Mouse (Mus musculus) adrenal gland, postnatal 36 days (tissue): ENCODE results near the gene Pttg1ip. TPM values are rescaled to one million over a fixed set of nuclear protein-coding genes. Genes with fewer than 3 reads are reported as not detected.
A peak's percentile ranks its signal among the peaks of the same experiment; 100 is the strongest.

Source experiments
- DNase-seq, 2 experiments: peaks; one replicate each; pipeline ENCODE4 v3.0.0; 2021; ENCODE audit warnings: mixed read lengths in 1 of 2
- total RNA-seq, 2 experiments: library from RNA; stranded (reverse); gene quantifications; 2 replicates each; pipeline ENCODE4 v1.2.3; 2021

The Pttg1ip gene
- total RNA-seq, 2 experiments from 2014 or later: 197 to 219 TPM

DNA sequence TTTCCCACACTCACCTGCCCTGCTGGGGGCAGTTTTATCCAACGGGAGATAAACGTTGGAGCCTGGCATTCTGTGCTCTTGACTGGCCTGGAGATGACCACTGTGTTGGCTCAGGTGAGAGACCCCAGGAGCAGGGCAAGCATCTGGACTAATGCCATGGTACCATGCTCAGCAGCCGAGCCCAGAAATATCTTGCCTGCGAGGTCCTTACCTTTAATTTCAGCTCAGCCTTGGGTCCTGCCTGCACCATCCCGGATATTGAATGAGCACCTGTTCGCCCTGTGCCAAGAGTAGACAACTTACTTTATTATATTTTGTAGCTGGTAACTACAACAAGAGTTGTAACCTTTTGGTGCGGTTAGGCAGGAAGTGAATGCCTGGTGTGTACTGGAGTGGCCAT is 25.3 kb downstream of the Pttg1ip start:
- no peak for DNase-seq

DNA sequence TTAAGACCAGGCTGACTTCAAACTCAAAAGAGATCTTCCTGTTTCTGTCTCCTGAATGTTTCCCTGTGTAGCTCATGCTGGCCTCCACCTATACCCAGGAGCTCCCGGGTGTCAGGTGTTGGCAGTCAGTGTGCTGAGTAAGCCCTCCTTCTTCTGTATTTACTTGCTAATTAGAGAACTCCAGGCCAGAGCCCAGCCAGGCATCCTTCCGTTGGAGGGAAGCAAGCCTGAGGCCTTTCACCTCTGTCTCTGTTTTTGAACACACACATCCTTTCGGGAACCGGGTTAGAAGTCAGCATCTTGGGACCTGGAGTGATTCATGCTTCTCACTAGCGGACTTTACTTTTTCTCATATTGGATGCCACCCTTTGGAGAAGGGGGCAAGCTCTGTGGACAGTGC is 25.9 kb downstream of the Pttg1ip start:
- DNase-seq: peak in 1 of 2 experiments; percentile 20

DNA sequence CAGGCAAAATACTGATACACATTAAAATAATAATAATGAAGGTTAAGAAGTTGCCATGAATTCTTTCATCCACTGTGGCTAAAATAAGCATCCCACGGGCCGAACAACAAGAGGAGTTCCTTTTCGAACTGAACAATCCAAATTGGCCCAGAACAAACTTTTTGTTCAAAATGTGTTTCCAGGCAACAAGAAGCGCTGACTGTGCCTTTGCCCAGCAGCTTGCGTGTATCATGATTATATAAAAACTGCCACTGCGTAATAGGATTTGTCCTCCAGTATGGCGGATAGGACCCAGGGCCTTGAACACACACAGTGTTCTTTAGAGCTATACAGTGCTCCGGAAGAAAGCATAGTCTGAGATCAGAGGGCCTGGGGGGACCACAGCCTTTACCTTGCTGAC is 27.1 kb downstream of the Pttg1ip start:
- no peak for DNase-seq

DNA sequence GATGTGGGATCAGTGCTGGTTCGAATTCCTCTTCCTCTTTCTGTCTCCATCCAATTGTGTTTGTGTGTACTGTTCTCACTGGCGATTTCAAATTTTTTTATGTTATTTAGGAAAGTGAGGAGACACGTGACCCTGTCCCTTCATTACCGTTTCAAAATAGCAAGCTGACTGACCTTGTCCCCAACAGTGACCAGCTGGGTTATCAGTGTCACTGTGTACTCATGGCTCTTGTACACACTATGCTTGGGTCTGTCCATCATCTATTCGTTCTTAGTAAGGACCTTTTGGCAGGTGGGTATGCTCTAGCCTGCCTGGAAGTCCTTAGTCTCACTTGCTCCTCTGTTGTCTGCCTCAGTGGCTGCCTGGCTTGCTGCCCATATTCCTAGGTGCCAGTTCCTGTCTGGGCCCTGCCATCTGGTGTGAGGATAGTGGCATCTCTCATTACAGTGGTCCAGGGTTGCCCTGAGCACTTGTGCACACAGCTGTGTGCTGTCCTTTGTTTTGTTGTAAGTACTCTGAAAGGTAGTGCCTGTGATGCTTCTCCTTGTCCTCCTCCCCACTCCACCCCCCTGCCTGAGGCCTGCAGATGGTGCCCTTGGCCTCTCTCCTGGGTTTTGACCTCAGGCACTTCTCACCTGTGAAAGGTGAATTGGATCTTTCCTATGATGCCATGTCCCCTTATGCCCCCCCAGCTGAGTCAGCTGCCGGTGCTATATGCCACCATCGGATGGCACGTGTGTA is 28.9 kb downstream of the Pttg1ip start:
- no peak for DNase-seq

DNA sequence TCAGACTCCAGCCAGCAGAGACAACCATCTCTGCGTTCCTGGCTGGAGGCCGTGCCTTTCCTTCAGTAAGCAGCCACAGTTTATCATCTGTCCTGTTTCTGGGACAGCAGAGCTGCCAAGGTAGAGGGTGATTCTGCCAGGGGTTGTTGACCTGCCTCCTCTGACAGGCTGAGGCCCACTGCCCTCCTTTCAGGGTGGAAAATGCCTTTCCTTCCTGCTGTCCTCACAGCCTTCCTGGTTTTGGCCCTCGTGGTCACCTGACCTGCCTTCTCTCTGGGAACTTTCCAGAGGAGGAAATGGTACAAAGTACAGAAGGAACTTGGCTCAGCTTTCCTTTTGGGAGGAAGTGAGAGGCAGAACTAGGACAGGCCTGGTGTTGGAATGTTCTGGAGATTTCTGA is 31.9 kb downstream of the Pttg1ip start:
- peak; percentile 51 to 68 for DNase-seq

DNA sequence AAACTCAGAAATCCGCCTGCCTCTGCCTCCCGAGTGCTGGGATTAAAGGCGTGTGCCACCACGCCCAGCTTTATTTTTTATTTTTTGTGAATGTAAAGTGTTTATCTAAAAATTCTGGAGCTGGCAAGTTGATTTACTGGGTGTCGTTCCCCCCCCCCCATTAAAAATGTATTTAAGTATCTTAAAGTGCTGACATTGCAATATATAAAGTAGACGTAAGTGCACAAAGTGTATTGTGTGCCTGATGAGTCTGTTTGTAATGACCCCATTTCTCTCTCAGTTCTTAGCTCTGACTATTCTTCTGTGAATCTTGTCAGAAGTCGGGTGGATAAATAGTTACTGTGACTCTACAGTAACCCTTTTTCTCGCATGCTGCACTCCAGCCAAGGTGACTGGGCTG is 34.1 kb downstream of the Pttg1ip start:
- no peak for DNase-seq

DNA sequence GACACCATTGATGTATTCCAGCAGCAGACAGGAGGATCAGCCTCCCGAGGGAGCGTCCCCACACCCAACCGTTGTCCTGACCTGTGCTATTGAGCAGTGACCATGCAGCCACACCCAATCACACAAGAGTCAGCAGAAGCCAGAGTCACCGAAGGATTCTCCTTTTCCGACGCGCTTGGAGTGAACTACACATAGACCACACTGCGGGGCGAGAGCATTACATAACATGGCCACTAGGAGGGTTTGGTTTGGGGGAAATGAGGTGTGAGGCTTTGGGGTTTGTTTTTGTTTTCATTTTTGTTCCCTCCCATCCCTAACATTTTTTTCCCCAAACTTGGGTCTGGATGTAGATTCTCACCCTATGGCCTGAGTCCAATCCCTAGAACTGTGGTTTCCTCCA is 34.6 kb downstream of the Pttg1ip start:
- no peak for DNase-seq

DNA sequence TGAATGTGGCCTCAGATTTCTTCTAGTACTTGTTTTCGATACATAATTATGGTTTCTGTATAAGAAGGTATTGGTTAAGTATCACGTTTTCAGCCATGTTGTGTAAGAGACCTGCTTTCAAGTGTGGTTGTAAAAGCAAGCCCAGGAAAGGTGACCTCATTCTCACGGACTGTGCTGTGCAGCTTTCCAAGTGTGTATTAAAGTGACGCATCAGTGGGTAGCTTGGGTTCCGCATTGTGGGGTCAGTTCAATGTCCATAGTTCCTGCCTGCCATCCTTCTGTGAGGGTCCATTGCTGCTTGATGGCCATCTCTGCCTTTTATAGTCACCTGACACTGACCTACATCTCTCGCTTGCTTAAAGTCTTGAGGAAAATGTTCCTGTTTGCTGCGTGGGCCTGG is 35.4 kb downstream of the Pttg1ip start:
- DNase-seq: no peak

DNA sequence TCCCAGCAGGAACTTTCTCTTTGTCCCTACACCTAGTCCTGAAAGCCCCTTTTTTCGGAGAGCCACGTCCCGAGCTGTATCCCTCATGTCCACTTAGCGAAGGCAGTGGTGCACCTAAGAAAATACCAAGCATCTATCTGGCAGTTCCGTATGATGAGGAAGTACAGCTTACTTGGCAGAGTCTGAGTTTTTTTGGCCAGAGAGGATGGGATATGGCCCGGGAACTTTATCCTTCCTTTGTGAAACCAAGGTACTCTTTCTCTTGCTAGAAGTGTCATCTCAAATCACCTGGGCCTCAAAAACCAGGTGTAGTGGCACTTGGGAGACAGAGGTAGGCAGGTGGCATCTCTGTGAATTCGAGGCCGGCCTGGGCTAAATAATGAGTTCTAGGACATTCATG is 40.0 kb downstream of the Pttg1ip start:
- no peak for DNase-seq

DNA sequence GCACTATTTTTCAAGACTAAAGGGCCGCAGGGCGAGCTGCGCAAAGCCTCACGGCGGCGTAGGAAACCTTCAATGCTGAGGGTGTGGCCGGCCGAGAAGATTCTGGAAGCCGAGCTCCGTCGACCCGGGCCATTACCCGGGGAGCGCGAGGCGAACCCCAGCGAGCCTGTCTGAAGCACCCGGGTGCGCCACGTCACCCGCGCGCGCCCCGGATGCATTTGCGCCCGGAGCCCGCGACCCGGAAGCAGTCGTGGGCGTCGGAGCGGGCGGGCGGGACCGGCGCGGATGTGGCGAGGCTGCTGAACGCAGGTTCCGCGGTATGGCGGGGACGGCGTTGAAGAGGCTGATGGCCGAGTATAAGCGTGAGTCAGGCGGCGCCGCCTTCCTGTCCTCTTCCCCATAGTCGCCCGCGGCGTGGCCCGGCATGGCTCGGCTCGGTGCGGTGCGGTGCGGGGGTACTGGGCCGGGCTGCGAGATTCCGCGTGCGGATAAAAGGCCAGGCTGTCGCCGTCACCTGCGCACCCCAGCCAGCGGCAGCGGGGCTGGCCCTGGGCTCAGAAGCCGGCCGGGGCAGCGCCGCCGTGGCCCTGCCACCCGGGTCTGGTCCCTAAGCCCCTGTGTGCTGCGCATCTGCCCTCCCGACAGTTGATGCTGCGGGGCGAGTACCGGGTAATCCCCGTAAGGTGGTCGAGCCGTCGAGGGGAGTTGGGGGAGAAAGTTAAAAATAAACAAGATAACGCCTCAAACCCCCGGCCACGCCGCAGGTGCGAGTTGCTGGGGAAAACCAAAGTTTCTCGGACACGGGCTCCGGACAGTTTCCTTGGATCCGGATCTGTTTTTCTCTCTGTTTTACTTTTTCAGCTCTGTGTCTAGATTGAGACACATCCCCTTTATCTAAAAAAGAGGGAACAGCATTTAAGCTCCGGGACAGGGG is 40.8 kb downstream of the Pttg1ip start, which contains the start of gene Ube2g2:
TSS of gene Ube2g2 (plus strand) at position 221 of the 934 bp plus-strand sequence.
- DNase-seq: peak; percentile 94 to 97

DNA sequence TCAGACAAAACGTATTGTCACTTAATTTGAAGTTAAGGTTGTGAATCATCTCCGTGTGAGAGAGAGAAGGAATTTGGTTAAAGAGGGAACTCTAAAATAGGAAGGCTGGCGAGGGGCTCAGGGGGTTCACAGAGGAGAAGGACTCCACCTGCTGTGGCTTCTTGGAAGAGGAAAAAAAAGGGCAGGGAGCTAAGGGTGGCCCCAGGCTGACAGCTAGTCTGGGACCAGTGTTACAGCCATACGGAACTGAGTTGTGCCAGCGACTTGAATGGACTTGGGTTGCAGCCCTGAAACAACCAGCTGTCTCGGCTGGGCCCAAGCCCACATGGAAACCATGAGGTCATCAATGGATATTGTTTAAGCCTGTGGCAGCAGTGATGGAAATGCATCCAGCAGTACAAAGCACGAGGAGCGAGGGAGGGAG is 41.6 kb downstream of the Pttg1ip start:
- peak; percentile 35 to 41 for DNase-seq

DNA sequence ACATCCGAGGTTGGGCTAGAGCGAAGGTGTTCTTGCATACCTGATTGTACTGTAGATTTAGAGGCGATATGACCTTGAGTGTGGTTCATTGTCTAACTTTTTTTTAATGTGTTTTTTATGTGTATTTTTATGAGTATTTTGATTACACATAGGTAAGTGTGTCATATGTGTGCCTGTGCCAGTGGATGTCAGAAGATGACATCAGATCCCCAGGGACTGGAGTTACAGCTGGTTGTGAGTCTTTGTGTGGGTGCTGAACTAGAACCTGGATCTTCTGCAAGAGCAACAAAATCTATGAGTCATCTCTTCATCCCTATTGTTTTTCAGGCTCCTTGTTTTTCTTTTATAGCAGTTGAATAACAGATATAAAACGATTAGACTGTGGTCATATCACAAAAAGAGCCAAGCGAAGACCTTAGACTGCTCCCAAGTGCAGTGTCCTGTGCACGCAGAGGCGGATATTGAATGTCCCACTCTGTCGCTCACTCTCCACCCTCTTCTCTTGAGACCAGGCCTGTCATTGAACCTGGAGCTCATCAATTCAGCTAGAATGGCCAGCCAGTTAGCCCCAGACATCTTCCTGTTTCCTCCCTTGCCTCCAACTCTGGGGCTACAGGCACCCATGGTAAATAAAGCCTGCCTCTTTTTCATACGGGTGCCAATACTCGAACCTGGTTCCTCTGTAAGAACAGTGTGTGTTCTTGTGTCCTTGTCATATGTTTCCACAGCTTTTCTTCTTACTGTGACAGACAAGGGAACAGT is 42.3 kb downstream of the Pttg1ip start:
- DNase-seq: no peak

DNA sequence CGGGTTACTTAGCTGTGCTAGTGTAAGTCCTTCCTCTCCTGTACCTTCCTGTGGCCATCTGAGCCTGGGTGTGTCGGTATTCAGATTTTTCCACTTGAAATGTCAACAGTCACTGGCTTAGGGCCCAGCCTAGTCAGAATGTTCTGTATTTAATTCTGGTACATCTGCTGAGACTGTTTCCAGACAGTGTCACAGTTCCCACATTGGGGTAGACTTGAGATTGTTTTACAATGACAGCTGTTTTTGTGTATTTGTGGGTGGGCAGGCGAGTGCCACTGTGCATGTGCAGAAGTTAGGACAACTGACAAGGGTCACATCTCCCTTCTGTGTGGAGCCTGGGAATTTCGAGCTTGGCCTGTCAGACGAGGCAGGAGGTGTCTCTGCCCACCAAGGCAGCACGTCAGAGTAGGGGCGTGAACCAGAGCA is 43.1 kb downstream of the Pttg1ip start:
- DNase-seq: no peak

DNA sequence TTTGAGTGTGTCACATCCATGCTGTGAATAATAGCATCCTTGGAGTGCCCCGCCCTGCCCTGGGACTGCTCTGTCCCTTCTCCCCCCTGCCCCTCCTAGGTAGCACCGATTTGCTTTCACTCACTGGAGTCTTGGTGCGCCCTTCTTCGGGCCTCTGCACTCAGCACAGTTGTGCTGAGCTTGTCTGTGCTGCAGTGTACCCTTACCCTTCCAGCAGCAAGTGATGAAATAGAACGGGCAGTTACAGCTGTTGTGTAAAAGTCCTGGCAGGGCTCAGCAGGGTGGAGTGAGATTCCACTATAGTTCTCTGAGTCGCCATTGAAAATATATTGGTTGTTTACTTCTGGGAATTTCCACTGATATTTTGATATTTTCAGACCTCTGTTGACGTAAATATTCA is 44.5 kb downstream of the Pttg1ip start:
- peak in 1 of 2 experiments; percentile 30 for DNase-seq

DNA sequence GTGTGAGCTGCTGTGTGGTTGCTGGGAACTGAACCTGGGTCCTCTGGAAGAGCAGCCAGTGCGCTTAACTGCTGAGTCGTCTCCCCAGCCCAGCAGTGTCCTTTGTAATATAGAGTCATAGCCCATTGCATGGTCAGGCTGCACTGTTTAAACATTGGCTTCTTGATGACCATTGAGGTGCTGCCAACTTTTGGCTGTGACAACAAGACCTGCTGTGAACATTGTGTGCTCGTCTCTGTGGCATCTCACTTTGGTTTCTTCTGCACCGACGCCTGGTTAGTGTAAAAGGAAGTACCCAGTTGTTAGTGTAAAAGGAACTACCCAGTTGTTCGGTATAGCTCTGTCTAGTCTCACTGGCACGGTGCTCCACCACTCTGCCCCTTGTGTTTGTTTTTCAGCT is 45.1 kb downstream of the Pttg1ip start:
- DNase-seq: no peak

DNA sequence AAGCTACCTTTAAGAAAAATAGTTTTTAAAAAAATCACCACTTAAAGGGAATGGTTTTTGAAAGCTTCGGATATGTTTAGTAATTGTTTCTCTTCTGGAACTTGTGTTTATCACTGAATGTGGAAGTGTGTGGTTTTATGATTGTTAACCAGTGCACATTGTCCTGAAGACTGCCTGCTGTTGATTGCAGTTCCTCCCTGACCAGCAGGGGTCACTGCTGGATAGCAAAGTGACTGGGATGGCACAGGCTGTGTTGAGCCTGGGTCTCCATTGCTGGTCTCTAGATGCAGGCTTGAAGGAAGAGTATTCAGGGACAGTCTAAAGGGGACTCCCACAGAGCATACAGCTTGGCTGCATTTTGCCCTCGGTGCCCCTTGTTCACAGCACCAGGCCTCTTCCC is 46.0 kb downstream of the Pttg1ip start:
- peak; percentile 82 to 86 for DNase-seq

DNA sequence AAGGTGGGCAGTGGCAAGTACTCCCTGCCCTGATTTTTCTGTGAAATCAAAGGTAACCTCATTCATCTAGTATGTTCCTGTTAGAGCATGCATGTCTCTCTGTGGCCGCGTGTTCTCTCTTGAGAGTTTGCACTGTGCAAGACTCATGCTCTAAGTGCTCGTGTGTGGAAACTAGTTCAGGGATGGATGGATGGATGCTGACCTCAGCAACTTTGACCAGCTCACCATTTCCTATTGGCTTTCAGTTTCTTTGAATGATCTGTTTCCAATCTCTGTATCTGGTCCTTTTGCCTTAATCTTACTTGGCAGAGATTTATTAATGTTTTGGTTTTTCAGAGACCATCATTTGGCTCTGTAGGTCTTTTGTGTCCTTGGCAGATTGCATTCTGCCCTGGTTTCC is 47.6 kb downstream of the Pttg1ip start:
- DNase-seq: no peak

DNA sequence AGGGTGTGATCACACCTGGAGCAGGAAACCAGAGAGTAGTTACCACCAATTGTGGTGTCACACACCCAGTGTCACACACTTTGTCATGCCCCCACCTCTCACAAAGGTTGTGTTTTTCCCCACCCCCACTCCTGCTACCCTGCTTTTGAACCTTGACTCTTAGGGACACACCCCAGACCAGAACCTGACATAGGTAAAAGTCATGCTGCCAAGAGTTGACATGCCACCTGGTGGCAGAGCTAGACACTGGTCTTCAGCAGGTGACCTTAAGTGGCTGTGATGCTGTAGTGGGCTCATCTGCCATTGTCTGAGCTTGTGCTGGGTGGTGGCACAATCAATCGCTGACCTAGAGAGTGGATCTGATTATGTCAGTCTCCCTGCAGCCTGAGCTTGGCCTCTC is 48.5 kb downstream of the Pttg1ip start:
- DNase-seq: no peak

DNA sequence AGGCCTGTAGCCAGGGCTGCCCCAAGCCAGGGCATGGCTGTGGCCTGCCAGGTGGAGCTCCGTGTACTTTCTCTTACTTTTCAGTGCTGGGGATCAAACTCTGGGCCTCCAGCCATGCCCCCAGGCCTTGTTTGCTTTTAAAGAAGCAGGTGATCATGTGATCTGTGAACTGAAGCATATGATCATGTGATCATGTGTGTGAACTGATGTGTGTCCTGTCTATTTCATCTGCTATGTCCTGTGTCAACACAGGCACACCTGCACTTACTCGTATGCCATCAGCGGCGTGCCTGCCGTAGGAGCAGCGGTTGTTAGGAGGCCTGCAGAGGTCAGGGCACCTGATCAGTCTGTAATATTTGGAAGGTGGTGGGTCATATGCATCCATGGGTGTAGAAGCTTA is 52.5 kb downstream of the Pttg1ip start:
- DNase-seq: no peak

DNA sequence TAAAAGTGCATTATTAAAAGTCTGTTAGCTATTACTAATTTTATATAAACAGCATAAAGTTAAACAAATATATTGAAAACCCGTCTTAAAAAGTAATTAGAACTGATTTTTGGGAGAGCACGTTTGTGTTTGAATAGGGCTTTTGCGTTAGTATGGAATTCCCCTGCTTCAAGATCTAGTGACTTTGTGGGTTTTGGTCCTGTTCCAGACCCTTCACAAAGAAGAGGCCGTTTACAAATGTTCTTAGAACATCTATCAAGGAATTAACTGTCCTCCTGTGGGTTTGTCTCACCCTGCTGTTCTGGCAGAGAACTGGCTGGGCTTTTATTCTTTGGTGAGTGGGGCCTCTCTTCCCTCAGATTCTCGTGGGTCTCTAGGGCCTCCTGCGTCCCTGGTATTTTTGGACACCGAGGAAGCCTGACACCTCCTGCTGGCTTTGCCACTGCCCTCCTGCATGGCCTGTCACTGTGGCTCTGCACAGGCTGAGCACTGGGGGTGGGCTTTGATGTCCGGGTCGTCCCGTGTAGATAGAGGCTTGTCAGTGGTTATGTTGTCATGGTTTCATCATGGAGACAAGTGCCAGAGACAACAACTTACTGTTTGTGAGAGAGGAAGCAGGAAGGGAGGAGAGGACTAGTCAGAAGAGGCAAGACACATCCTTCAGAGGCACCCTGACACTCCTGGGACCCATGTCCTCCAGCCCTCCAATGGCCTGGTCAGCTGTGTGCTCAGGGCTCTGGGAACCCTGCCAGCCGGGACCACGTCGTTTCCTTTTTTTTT is 53.1 kb downstream of the Pttg1ip start:
- peak in 1 of 2 experiments; percentile 38 for DNase-seq

DNA sequence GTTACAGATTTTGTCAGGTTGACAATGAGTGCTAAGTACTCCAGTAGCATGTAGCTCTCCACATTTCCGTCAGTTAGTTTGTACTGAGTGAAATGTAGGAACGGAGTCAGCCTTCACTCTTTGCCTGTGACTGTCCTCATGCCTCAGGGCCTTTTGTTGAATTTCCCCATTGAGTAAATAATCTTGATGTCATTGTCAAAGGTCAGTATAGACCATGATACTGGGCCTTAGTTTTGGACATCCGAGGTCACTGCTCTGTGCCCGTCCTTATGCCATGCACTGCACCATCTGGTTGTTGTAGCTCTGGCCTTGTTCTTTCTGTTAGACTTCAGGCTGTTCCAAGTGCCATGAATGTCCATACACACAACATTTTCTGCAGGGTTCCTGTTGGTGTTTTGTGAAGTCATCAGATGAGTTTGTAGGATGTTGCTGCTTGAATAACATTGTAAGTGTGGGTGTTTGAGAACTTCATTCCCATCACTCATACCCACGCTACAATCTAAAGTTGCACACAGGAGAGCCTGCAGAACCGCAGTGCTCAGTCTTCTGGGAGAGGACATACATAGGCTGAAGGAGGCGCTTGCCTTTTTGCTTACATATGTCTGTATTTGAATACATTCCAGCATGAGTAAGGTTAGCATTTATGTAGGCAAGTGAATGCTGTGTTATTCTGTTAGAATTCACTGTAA is 54.9 kb downstream of the Pttg1ip start:
- DNase-seq: no peak
